Mouse (Mus musculus) adrenal gland, adult 18-20 months (tissue): Measurements from ENCODE around the gene Msl2. TPM values are rescaled to one million over a fixed set of nuclear protein-coding genes. Genes with fewer than 3 reads are reported as not detected.

ENCODE experiments used
- DNase-seq, 2 experiments: peaks; one replicate each; pipeline ENCODE4 v3.0.0; 2021 to 2022; ENCODE audit warnings: low spot score in 2 of 2
- total RNA-seq, 2 experiments: library from RNA; stranded (reverse); gene quantifications; 1 replicate in 1 of 2; 2 replicates in 1 of 2; pipeline ENCODE4 v1.2.3; 2021

The Msl2 gene
- total RNA-seq, 2 experiments from 2014 or later = 44.3 to 52.1 TPM

- DNase-seq = no peak
Observed at GRCm38 (mm10) chr9:101143635-101144034, 69.7 kb downstream of the Msl2 start.

GRCm38 (mm10) chr9:101152872-101153271 lies 79.0 kb downstream of the Msl2 start:
- no peak for DNase-seq

Other genes starting within 250 kb of the Msl2 start
- 100 to 1,000 TPM; 157 to 175 TPM for gene Pccb, start 39.2 kb upstream of the Msl2 start, total RNA-seq
- gene Ppp2r3a, start 177.7 kb downstream of the Msl2 start, total RNA-seq = 10 to 100 TPM; 15.1 to 22.2 TPM